Mouse (Mus musculus) fat pad, adult 2 months (tissue): ENCODE results near the gene Gm17349.
"Not testable (repeated sequence)": the region's sequence is repeated elsewhere in the genome, so short reads cannot be mapped to it uniquely, and the experiment has no call there.

ENCODE experiments used
- DNase-seq: peaks from one replicate; pipeline ENCODE4 v3.0.0-alpha.2; 2011; ENCODE audit warnings: low read depth, low spot score; ENCODE audit errors: extremely low read depth

Gene Gm17349

DNA sequence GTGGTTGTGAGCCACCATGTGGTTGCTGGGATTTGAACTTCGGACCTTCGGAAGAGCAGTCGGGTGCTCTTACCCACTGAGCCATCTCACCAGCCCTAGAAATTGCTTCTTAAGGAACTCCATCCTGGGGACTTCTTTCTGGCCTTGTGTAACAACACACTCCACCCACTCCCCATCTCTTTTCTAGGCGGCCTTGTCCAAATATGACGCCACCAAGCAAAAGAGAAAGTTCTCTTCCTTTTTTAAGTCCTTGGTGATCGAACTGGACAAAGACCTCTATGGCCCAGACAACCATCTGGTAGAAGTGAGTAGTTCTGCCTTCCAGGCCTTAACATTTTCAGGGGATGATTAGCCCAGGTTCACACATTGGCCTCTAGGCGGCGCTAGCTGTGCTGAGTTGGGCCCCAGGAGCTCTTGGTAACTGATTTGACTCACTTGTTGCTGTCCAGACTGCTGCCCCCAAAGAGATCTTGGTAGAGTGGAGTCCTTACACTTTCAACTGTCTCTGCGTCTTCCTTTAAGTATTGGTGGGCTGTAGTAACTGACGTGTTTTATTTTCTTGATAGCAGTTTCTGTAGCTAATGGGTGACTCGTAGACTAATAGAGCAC lies at the start of gene Gm17349:
Gene Gm17349, minus strand, starts transcription at position 51 of the 609 bp plus-strand sequence.
- no peak for DNase-seq

- no peak for DNase-seq
These were observed 48.9 kb upstream of the Gm17349 start for GRCm38 (mm10) chr15:99754204-99754603.

GRCm38 (mm10) chr15:99740229-99740628 lies 34.9 kb upstream of the Gm17349 start:
- DNase-seq: no peak

DNA sequence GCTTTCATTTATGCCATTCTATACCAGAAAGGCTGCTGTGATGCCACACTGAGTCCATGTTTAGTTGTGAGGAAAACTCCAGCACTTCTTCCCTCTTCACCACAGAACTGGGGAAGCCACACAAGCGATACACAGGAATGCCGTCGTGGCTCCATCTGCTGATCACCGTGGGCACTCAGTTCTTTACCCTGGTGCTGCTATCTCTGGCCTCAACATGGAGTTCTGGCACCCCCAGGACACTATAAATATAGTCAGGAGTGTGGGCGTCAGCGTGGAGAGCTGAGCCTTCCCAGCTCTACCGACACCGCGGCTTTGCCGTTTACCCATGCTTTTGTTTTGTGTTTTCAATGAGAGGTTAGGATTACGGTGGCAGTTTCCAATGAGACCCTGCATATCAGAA lies 31.4 kb upstream of the Gm17349 start:
- no peak for DNase-seq

DNA sequence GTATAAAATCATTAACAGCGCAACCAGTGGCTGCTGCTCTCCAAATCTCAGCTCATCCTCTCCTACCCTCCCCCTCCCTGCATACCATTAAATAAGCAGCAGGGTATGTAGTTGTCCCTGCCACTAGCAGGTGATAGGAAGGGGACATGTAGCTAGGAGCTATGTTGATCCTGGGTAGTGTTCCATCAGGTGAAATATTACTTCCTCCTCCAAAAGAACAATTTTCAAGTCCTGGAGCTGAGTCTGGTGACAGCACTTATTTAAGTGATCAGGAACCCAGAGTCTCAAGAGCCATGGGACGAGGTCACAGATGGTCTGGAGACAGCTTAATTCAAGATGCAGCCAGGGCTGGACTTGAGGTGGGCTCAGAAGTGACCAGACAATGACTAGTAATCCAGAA lies 30.3 kb upstream of the Gm17349 start:
- no peak for DNase-seq

GRCm38 (mm10) chr15:99733186-99733585 lies 27.9 kb upstream of the Gm17349 start:
- peak; percentile 80 for DNase-seq

DNA sequence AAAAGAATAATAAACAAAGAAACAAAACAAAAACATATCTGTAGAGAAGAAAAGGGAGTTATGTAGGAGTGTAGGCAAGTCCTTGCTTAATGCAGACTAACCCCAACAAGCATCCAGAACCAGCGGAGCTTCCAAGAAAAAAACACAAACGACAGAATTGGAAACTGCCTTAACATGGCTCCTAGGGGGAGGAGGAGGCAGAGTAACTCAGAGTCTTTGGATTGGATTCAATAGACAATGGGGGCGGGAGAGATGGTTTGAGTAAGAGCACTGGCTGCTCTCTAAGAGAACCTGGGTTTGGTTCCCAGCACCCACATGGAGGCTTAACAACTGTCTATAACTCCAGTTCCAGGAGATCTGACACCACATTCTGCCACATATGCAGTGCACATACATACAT lies 26.4 kb upstream of the Gm17349 start:
- peak; percentile 33 for DNase-seq

GRCm38 (mm10) chr15:99731167-99731566 lies 25.9 kb upstream of the Gm17349 start:
- no peak for DNase-seq

- no peak for DNase-seq
These were observed 23.9 kb upstream of the Gm17349 start for GRCm38 (mm10) chr15:99729056-99729783.

DNA sequence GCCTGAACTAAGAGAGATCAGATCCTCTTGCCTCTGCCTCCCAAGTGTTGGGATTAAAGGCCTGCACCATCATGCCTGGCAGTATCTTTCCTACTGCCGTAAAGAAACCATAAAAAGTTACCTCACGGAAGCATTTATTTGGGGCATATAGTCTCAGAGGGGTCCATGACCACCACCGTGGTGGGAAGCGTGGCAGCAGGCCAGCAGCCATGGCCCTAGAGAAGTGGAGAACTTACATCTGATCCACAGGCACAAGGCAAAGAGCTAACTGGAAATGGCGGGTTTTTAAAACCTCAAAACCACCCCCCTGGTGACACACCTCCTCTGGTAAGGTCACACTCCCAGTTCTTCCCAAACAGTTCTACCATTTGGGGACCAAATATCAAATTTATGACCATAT lies 22.9 kb upstream of the Gm17349 start:
- DNase-seq: no peak

- no peak for DNase-seq
These were observed 22.2 kb upstream of the Gm17349 start for GRCm38 (mm10) chr15:99727525-99727924.

- not testable (repeated sequence) for DNase-seq
These were observed 21.7 kb upstream of the Gm17349 start for GRCm38 (mm10) chr15:99727039-99727438.

DNA sequence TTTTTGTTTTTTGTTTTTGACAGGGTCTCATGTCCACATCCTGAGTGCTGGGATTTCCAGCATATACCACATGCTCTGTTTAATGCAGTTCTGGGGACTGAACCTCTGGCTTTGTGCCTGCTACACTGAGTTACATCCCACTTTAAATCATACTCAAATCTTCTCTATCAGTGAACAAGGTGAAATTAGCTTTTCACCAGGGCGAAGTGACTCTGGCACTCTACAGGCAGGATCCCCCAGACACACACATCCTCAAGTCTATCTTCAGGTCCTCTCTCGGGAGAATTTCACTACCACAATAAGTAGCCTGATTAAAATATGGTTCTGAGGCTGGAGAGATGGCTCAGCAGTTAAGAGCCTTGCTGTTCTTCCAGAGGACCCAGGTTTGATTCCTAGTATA lies 21.3 kb upstream of the Gm17349 start:
- DNase-seq: no peak

- DNase-seq: peak; percentile 90
These were observed 20.3 kb upstream of the Gm17349 start, which contains the start of gene Cox14 for GRCm38 (mm10) chr15:99725341-99726155. TSS of gene Cox14 (plus strand) at chr15:99725618.

DNA sequence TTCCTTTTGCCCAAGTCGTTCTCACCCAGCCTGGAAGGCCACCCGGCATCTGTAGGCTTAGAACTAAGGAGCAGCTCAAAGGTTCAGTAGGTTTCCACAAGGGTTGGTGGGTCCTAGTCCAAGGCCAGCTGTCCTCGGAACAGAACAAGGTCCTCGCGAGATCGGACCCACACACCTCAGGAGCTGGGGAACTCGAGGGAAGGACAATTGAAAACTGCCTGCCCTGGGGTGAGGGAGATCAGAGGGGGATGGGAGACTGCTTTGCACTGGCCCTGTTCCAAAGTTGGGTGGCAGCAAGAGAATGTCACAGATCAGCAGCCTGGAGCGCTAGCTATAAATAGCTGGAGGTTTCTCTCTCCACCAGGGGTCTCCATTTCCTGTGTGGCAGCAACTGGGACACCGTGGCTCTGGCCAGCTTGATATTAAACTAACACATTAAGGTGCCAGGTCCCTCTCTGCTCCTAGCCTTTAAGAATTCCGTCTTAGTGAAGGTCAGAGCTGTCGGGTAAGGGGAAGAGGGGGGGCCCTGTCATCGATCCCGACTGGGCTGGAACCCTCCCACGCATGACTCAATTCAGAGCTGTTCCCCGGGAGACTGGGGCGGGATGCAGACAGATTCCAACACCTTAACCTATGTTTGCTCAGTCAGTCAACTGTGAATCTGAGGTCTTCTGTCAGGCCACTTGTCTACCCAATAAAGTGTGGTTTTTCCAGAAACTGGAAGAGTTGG lies 19.2 kb upstream of the Gm17349 start:
- no peak for DNase-seq

- no peak for DNase-seq
These were observed 18.4 kb upstream of the Gm17349 start for GRCm38 (mm10) chr15:99723515-99724291.

DNA sequence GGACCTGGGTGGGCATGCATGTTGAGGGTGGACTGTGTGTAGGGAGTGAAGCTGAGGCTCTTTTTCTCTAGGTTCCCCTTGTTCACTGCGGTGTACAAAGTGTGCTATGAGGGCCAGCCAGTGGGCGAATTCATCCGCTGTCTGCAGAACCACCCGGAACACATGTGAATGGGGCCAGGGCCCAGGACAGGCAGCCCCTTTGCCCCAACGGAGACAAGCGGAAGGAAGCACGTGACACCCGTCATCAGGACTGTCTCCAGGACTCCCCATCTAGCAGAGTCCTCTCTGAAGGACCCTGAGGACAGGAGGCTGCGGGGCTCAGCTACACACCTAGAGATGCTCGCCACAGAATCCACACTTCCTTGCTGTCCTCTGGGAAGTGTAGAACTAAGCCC lies 17.8 kb upstream of the Gm17349 start:
- DNase-seq: no peak

- no peak for DNase-seq
These were observed 16.8 kb upstream of the Gm17349 start for GRCm38 (mm10) chr15:99721921-99722743.

GRCm38 (mm10) chr15:99719865-99720264 lies 14.6 kb upstream of the Gm17349 start:
- DNase-seq: no peak
